Mouse (Mus musculus): Measurements from ENCODE around the gene Sbk1. TPM values are rescaled to one million over a fixed set of nuclear protein-coding genes. Genes with fewer than 3 reads are reported as not detected.

Sbk1 gene
- polyA plus RNA-seq, 1 experiment = 21.0 TPM

DNA sequence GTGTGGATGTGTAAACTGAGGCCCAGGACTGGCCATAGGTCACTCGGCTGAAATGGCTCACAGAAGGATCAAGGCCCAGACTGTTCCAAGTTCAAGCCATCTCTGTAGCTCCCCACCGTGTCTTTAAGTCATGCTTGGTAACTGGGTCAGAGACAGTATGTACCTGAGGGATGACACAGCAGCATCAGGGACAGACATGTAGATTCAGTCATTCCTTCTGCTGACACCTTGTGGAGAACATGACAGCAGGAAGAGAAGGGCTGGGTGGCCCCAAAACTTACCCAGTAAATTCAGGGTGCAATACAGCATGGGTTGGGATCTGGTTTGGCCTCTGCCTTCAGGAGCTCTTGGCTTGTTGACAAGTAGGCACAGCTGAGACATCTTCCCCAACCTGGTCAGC lies 13.9 kb downstream of the Sbk1 start:
- WGBS = 80% methylated on average over 2 of the region's 2 CpGs
- peaks cover 36% of the 10 kb centered on the region for H3K4me1 ChIP-seq (ENCODE audit: control insufficient read depth, insufficient read depth, low read length)
- TF ChIP-seq POLR2A (IDR thresholded peaks at IDR 0.05; ENCODE audit: borderline replicate concordance, control insufficient read depth, low read depth, low read length) (no peak), CTCF (IDR thresholded peaks at IDR 0.05; ENCODE audit: control insufficient read depth, insufficient read depth, low read length) (no peak)
- peak overlapping the region; percentile 37 for H3K27ac ChIP-seq (ENCODE audit: control insufficient read depth, insufficient read depth, low read depth, low read length, poor library complexity)
- H3K4me3 ChIP-seq (replicated peaks; ENCODE audit: control insufficient read depth, low read depth, low read length) = no peak overlapping the region

DNA sequence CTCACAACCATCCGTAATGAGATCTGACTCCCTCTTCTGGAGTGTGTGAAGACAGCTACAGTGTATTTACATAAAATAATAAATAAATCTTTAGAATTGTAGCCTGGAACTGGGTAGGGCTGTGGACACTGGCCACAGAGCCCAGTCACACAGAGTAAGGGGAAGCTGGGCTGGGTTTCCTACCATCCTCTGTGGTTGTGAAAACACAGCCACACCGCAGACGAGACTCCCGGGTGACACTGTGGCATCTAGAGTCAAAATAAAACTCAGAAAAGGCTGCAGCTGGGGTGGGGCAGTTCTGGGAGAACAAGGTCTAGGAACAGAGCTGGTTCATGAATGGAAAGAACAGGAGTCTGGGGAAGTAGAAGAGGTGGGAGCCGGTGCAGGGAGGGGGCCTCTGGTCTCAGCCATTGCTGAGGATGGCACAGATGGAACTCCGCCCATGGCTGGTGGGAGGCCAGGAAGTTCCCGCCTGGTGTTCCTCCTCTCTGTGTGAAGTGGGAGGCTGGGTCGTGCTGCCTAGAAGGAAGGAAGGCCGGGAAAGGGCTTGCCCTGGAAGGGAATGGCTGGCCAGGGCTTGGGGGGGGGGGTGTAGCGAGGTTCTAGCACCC lies 15.2 kb downstream of the Sbk1 start:
- WGBS = 26% methylated on average over 10 of the region's 10 CpGs
- no peak overlapping the region for H3K4me3 ChIP-seq (replicated peaks; ENCODE audit: control insufficient read depth, low read depth, low read length)
- peak overlapping the region; percentile 84 for H3K27ac ChIP-seq (ENCODE audit: control insufficient read depth, insufficient read depth, low read depth, low read length, poor library complexity)
- no peak for TF ChIP-seq POLR2A (IDR thresholded peaks at IDR 0.05; ENCODE audit: borderline replicate concordance, control insufficient read depth, low read depth, low read length)
- TF ChIP-seq CTCF (IDR thresholded peaks at IDR 0.05; ENCODE audit: control insufficient read depth, insufficient read depth, low read length) = no peak
- peaks cover 33% of the 10 kb centered on the region for H3K4me1 ChIP-seq (ENCODE audit: control insufficient read depth, insufficient read depth, low read length)

DNA sequence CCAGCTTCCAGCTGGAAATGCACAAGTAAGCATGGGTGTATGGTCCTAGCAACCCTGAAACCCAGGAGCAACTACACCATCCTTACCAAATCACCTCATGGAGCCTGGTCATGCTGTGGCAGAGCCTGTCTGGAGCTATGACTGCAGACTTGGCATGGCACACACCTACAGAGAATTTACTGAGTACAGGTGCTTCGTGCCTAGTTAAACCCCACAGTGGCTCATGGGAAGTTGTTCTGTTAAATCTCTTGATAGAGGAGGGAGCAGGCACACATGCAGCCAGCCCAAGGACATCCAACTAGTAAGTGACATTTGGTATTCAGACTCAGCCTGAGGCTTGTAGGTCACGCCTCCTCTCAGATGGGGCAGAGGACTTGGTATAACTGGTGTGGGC lies 15.7 kb downstream of the Sbk1 start:
- H3K4me3 ChIP-seq (replicated peaks; ENCODE audit: control insufficient read depth, low read depth, low read length) = no peak overlapping the region
- WGBS = 80% methylated on average over 2 of the region's 2 CpGs
- H3K27ac ChIP-seq (ENCODE audit: control insufficient read depth, insufficient read depth, low read depth, low read length, poor library complexity) = peak overlapping the region; percentile 84
- peaks cover 33% of the 10 kb centered on the region for H3K4me1 ChIP-seq (ENCODE audit: control insufficient read depth, insufficient read depth, low read length)
- no peak for TF ChIP-seq CTCF (IDR thresholded peaks at IDR 0.05; ENCODE audit: control insufficient read depth, insufficient read depth, low read length)
- TF ChIP-seq POLR2A (IDR thresholded peaks at IDR 0.05; ENCODE audit: borderline replicate concordance, control insufficient read depth, low read depth, low read length) = no peak

DNA sequence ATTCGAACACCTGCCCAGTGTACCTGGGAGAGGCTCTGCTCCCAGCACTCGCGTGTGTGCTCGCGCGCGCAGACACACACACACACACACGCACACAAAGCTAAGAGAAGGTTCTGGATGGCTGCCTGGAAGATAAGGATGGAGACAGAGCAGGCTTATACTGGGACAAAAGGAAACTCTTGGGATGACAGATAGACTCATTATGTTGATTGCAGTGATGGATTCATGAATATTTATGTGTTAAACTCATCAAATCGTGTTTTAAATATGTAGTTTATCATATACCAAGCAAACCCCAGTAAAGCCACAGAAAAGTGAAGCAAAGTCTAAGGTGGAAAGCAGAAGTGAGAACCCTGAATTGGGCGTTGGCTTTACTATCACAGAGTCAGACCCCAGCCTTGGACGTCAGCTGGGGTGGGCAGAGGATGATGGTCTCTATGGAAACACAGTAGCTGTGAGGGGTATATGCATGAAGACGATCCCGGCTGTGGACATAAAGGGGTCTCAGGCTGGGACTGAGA lies 16.2 kb downstream of the Sbk1 start:
- Histone ChIP-seq H3K4me1 (ENCODE audit: control insufficient read depth, insufficient read depth, low read length) (peaks cover 33% of the 10 kb centered on the region), H3K4me3 (replicated peaks; ENCODE audit: control insufficient read depth, low read depth, low read length) (no peak overlapping the region), H3K27ac (ENCODE audit: control insufficient read depth, insufficient read depth, low read depth, low read length, poor library complexity) (peak overlapping the region; percentile 84)
- 66% methylated on average over 13 of the region's 13 CpGs for WGBS
- TF ChIP-seq POLR2A (IDR thresholded peaks at IDR 0.05; ENCODE audit: borderline replicate concordance, control insufficient read depth, low read depth, low read length) = no peak
- TF ChIP-seq CTCF (IDR thresholded peaks at IDR 0.05; ENCODE audit: control insufficient read depth, insufficient read depth, low read length) = no peak

DNA sequence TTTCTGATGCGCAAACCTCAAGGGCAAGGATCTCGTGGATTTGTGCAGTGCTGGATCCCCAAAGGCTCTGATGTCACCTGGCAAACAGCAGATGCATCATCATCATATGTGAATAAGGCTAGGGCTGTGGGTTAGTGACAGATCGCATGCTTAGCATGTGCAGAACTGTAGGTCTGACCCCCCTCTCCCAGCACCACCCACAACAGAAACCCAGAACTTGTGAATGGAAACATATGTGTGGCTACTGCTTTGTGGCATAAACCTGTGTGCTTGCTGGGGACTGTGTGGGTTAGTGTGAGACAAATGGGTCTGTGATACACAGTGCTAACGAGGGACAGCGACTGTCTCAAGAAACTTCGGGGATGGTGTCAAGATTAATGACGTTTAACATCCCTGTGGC lies 17.0 kb downstream of the Sbk1 start:
- 83% methylated on average over 7 of the region's 7 CpGs for WGBS

DNA sequence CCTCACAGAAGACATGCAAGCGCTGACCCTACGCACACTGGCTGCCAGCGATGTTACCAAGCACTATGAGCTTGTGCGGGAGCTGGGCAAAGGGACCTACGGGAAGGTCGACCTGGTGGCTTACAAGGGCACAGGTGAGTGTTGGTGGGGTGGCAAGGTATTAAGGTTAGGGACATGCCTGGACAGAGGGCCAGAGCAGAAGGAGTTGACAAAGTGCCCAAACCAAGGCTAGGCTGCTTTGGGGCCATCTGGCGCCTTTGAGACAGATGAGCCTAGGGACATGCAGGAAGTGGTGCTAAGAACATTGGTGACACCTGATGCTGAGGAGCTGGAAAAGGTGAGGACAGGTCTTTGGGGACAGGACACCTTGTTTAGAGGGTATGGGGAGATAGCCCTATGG lies 17.5 kb downstream of the Sbk1 start:
- Histone ChIP-seq H3K4me1 (ENCODE audit: control insufficient read depth, insufficient read depth, low read length) (peaks cover 27% of the 10 kb centered on the region), H3K4me3 (replicated peaks; ENCODE audit: control insufficient read depth, low read depth, low read length) (no peak overlapping the region), H3K27ac (ENCODE audit: control insufficient read depth, insufficient read depth, low read depth, low read length, poor library complexity) (no peak overlapping the region)
- TF ChIP-seq POLR2A (IDR thresholded peaks at IDR 0.05; ENCODE audit: borderline replicate concordance, control insufficient read depth, low read depth, low read length) = no peak
- TF ChIP-seq CTCF (IDR thresholded peaks at IDR 0.05; ENCODE audit: control insufficient read depth, insufficient read depth, low read length) = no peak
- 97% methylated on average over 7 of the region's 7 CpGs for WGBS

More for the DNA sequence above, 17.0 kb downstream of the Sbk1 start:
- TF ChIP-seq CTCF (IDR thresholded peaks at IDR 0.05; ENCODE audit: control insufficient read depth, insufficient read depth, low read length) = no peak
- no peak for TF ChIP-seq POLR2A (IDR thresholded peaks at IDR 0.05; ENCODE audit: borderline replicate concordance, control insufficient read depth, low read depth, low read length)
- peak overlapping the region; percentile 40; the same call in 1 of the 2 replicates for H3K27ac ChIP-seq (ENCODE audit: control insufficient read depth, insufficient read depth, low read depth, low read length, poor library complexity)
- no peak overlapping the region for H3K4me3 ChIP-seq (replicated peaks; ENCODE audit: control insufficient read depth, low read depth, low read length)
- peaks cover 30% of the 10 kb centered on the region for H3K4me1 ChIP-seq (ENCODE audit: control insufficient read depth, insufficient read depth, low read length)

DNA sequence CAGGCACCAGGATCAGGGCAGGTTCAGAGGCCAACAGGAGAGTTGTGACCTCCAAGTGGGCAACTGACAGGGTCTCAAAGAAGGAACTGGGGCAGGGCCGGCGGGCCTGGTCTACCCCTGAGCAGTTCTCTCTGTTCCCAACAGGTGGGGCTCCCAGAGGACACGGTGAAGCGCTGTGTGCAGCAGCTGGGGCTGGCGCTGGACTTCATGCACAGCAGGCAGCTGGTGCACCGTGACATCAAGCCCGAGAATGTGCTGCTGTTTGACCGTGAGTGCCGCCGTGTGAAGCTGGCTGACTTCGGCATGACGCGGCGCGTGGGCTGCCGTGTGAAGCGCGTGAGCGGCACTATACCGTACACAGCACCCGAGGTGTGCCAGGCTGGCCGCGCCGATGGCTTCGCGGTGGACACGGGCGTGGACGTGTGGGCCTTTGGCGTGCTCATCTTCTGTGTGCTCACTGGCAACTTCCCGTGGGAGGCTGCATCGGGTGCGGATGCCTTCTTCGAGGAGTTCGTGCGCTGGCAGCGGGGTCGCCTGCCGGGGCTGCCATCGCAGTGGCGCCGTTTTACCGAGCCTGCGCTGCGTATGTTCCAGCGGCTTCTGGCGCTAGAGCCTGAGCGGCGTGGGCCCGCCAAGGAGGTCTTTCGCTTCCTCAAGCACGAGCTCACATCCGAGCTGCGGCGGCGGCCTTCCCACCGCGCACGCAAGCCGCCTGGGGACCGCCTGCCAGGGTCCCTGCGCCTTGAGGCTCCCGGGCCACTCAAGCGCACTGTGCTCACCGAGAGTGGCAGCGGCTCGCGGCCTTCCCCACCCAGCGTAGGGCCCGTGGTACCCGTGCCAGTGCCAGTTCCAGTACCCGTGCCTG lies 19.5 kb downstream of the Sbk1 start:
- 92% methylated on average over 72 of the region's 72 CpGs for WGBS
- no peak for TF ChIP-seq POLR2A (IDR thresholded peaks at IDR 0.05; ENCODE audit: borderline replicate concordance, control insufficient read depth, low read depth, low read length)
- TF ChIP-seq CTCF (IDR thresholded peaks at IDR 0.05; ENCODE audit: control insufficient read depth, insufficient read depth, low read length) = no peak
- Histone ChIP-seq H3K27ac (ENCODE audit: control insufficient read depth, insufficient read depth, low read depth, low read length, poor library complexity) (no peak overlapping the region), H3K4me1 (ENCODE audit: control insufficient read depth, insufficient read depth, low read length) (peaks cover 11% of the 10 kb centered on the region), H3K4me3 (replicated peaks; ENCODE audit: control insufficient read depth, low read depth, low read length) (no peak overlapping the region)

DNA sequence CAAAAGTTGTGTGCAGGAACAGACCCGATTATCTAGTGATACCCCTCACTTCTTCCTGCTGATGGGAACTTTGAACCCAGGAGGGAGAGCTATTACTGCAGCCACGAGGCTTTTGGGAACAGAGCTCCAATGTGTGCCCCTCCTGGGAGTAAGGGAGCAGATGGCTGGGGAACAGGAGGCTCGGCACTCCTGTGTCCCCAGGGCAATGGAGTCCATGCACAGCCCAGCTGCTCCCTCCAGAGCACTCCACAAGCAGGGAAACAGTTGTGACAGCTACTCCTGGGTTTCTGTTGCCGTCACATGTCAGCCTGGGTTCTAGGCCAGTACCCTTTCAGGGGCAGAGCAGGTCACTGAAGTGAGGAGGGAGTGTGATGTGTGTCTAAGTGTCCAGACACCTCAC lies 20.7 kb downstream of the Sbk1 start:
- WGBS = 86% methylated on average over 4 of the region's 4 CpGs

More for the DNA sequence above, 20.7 kb downstream of the Sbk1 start:
- TF ChIP-seq POLR2A (IDR thresholded peaks at IDR 0.05; ENCODE audit: borderline replicate concordance, control insufficient read depth, low read depth, low read length) (no peak), CTCF (IDR thresholded peaks at IDR 0.05; ENCODE audit: control insufficient read depth, insufficient read depth, low read length) (no peak)
- H3K4me3 ChIP-seq (replicated peaks; ENCODE audit: control insufficient read depth, low read depth, low read length) = no peak overlapping the region
- peaks cover 9% of the 10 kb centered on the region; the same call in 1 of the 2 replicates for H3K4me1 ChIP-seq (ENCODE audit: control insufficient read depth, insufficient read depth, low read length)
- no peak overlapping the region for H3K27ac ChIP-seq (ENCODE audit: control insufficient read depth, insufficient read depth, low read depth, low read length, poor library complexity)

Measured in bone marrow, adult 2 months (tissue).